Mouse (Mus musculus): Measurements from ENCODE around the gene Defb5. TPM values are rescaled to one million over a fixed set of nuclear protein-coding genes. Genes with fewer than 3 reads are reported as not detected.

The Defb5 gene
- not detected for polyA plus RNA-seq (2014; fragmentation: Illumina TruSeq; extraction: RNeasy Lipid Tissue Mini Kit (QIAGEN cat#74804); ENCODE audit: low read depth, low replicate concordance)

DNA sequence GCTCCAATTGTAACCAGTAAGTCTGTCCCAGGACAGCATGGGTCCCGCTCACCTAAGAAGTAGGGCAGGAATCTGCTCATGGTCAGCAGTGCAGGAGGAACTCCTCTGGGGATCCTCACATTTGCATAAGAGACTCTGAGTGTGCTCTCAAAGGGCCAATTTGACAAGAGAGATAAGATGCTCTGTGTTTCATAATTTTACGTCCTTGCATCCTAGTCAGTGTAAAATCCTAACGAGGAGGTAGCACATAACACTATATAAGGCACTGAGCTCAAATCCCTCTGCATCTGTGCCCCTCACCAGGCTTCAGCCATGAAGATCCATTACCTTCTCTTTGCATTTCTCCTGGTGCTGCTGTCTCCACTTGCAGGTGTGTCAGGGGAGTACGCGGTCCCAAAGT, at the start of gene Defb5:
TSS of gene Defb5 (plus strand) at position 301 of the 400 bp plus-strand sequence.

DNA sequence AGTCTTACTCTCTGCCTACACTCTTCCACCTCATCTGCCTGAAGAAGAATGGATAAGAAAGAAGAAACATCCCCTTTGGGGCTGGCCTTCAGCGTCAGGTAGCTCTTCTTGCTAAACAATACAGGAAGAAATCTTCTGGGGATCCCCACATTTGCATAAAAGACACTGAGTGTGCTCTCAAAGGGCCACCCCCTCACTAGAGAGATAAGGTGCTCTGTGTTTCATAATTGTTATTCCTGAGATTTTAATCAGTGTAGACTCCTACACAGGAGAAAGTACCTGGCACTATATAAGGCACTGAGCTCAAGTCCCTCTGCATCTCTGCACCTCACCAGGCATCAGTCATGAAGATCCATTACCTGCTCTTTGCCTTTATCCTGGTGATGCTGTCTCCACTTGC, 22.2 kb upstream of the Defb5 start, which contains the start of gene Defb6:
TSS of gene Defb6 (plus strand) at position 318 of the 400 bp plus-strand sequence.

DNA sequence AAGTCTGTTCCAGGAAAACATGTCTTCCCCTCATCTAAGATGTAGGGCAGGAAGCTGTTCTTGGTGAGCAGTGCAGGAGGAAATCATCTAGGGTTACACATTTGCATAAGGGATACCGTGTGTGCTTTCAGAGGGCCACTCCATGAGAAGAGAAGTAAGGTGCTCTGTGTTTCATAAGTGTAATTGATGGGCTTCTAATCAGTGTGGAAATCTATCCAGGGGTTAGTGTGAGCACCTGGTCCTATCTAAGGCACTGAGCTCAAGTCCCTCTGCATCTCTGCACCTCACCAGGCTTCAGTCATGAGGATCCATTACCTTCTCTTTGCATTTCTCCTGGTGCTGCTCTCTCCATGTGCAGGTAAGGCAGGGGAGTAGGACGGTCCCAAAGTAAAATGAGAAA, 7.8 kb upstream of the Defb5 start, which contains the start of gene Defb46:
TSS of gene Defb46 (plus strand) at position 301 of the 400 bp plus-strand sequence.

DNA sequence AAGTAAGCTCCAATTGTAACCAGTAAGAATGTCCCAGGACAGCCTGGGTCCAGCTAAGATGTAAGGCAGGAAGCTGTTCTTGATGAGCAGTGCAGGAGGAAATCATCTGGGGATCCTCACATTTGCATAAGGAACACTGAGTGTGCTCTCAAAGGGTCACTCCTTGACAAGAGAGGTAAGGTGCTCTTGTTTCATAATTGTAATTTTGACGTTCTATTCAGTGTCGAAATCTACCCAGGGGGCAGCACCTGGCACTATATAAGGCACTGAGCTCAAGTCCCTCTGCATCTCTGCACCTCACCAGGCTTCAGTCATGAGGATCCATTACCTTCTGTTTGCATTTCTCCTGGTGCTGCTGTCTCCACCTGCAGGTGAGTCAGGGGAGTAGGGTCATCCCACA, 45.7 kb downstream of the Defb5 start, which contains the start of gene Defb3:
TSS of gene Defb3 (plus strand) at position 301 of the 400 bp plus-strand sequence.

Other genes starting within 250 kb of the Defb5 start
- not detected for gene Defb38, start 221.0 kb upstream of the Defb5 start, polyA plus RNA-seq (2014; fragmentation: Illumina TruSeq; extraction: RNeasy Lipid Tissue Mini Kit (QIAGEN cat#74804); ENCODE audit: low read depth, low replicate concordance)
- not detected for gene Defb39, start 182.8 kb upstream of the Defb5 start, polyA plus RNA-seq (2014; fragmentation: Illumina TruSeq; extraction: RNeasy Lipid Tissue Mini Kit (QIAGEN cat#74804); ENCODE audit: low read depth, low replicate concordance)
- not detected for gene Defb12, start 132.7 kb upstream of the Defb5 start, polyA plus RNA-seq (2014; fragmentation: Illumina TruSeq; extraction: RNeasy Lipid Tissue Mini Kit (QIAGEN cat#74804); ENCODE audit: low read depth, low replicate concordance)
- gene Defb34, start 123.8 kb upstream of the Defb5 start, polyA plus RNA-seq (2014; fragmentation: Illumina TruSeq; extraction: RNeasy Lipid Tissue Mini Kit (QIAGEN cat#74804); ENCODE audit: low read depth, low replicate concordance): not detected
- gene Gm45826, start 106.8 kb upstream of the Defb5 start, polyA plus RNA-seq (2014; fragmentation: Illumina TruSeq; extraction: RNeasy Lipid Tissue Mini Kit (QIAGEN cat#74804); ENCODE audit: low read depth, low replicate concordance): not detected
- not detected for gene Defb14, start 53.2 kb upstream of the Defb5 start, polyA plus RNA-seq (2014; fragmentation: Illumina TruSeq; extraction: RNeasy Lipid Tissue Mini Kit (QIAGEN cat#74804); ENCODE audit: low read depth, low replicate concordance)
- not detected for gene Defb4, start 48.9 kb upstream of the Defb5 start, polyA plus RNA-seq (2014; fragmentation: Illumina TruSeq; extraction: RNeasy Lipid Tissue Mini Kit (QIAGEN cat#74804); ENCODE audit: low read depth, low replicate concordance)
- not detected for gene Defb6, start 22.1 kb upstream of the Defb5 start, polyA plus RNA-seq (2014; fragmentation: Illumina TruSeq; extraction: RNeasy Lipid Tissue Mini Kit (QIAGEN cat#74804); ENCODE audit: low read depth, low replicate concordance)
- gene Defb46, start 7.7 kb upstream of the Defb5 start, polyA plus RNA-seq (2014; fragmentation: Illumina TruSeq; extraction: RNeasy Lipid Tissue Mini Kit (QIAGEN cat#74804); ENCODE audit: low read depth, low replicate concordance): not detected
- not detected for gene Defb3, start 45.8 kb downstream of the Defb5 start, polyA plus RNA-seq (2014; fragmentation: Illumina TruSeq; extraction: RNeasy Lipid Tissue Mini Kit (QIAGEN cat#74804); ENCODE audit: low read depth, low replicate concordance)
- not detected for gene Defb8, start 200.0 kb downstream of the Defb5 start, polyA plus RNA-seq (2014; fragmentation: Illumina TruSeq; extraction: RNeasy Lipid Tissue Mini Kit (QIAGEN cat#74804); ENCODE audit: low read depth, low replicate concordance)
- gene Defb7, start 247.5 kb downstream of the Defb5 start, polyA plus RNA-seq (2014; fragmentation: Illumina TruSeq; extraction: RNeasy Lipid Tissue Mini Kit (QIAGEN cat#74804); ENCODE audit: low read depth, low replicate concordance): not detected

Data from liver, adult 10 weeks (tissue).